Comparison of ENCODE assay signal across 9 mouse cellular contexts in the genomic region with DNA sequence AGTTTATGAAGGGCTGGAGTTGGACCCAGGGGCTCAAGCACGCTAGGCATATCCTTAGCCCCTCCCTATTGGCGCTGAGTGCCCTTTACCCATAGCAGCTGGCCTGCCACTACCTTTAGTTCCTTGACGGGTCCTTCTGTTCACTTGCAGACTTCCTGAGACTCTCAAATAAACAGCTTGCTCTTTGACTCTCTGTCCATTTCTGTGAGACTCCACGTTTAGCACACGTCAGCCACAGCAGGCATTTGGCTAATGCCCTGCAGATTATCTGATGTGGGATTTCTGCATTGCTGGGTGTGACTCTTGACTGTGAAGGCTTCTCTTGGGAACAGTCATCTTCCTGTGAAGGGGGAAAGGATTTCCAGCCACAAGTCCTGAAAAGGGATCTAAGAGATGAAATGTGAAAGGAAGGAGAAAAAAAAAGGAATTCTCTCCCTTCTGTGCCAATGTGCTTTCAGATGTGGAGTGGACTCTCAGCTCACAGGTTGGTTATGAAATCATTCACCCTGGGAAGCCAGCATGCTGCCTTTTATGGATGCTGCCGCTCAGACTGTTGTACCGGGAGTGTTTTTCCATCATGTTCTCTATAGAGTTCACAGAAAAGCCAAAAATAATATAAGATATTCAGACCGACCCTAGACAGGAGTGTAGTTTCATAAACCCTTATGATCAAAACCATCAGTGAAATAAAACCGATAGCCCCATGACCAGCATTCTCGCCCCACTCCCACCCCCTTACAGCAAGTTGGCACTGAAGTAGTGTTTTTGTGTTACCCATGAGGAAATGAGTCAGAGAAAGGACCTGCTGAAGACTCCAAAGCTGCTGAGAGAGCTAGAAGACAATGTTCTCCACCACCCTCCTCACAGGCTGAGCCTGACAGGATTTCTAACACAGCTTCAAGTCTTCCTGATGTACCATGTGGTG. TPM values are rescaled to one million over a fixed set of nuclear protein-coding genes. Genes with fewer than 3 reads are reported as not detected.
DNase-seq lines count a peak whose midpoint lies in the region; ATAC-seq and TF ChIP-seq lines count a peak whose summit lies in the region.
"Had no signal": no experiment of that assay in that cellular context is flagged by ENCODE, and none has a peak within 500 bp of the region (broad histone marks: within the 10 kb centered on the region; RNA-seq: fewer than 3 reads in every experiment).

No protein-coding gene starts in this region.

- no peaks in the 10 kb centered on the region for H3K36me3 ChIP-seq in testis, adult 2 months (ENCODE audit: control insufficient read depth, insufficient read depth, low read length)
- no peaks in the 10 kb centered on the region for H3K36me3 ChIP-seq in kidney, postnatal 0 days (ENCODE audit: insufficient read depth, low read length)
- H3K36me3 ChIP-seq in stomach, embryonic 14.5 days (ENCODE audit: control insufficient read depth, insufficient read depth, low read length), result no peaks in the 10 kb centered on the region
- H3K36me3 ChIP-seq: liver, embryonic 15.5 days had no signal

- H3K4me1 ChIP-seq in testis, adult 2 months (ENCODE audit: control insufficient read depth, insufficient read depth, low read length), result peaks cover 5% of the 10 kb centered on the region; the same call in 1 of the 2 replicates
- H3K4me1 ChIP-seq in kidney, postnatal 0 days (replicated peaks; ENCODE audit: insufficient read depth, low read length), result peaks cover 11% of the 10 kb centered on the region
- peaks cover 10% of the 10 kb centered on the region; the same call in 1 of the 2 replicates for H3K4me1 ChIP-seq in stomach, embryonic 14.5 days (ENCODE audit: control insufficient read depth, insufficient read depth, low read length)
- H3K4me1 ChIP-seq: liver, embryonic 15.5 days had no signal

- no peak for TF ChIP-seq CTCF in testis, adult 2 months (IDR thresholded peaks at IDR 0.05; ENCODE audit: control insufficient read depth, insufficient read depth, insufficient replicate concordance, low read depth, low read length)
- no peak for TF ChIP-seq CTCF in kidney, postnatal 0 days (IDR thresholded peaks at IDR 0.05; ENCODE audit: low read depth)

- no peak overlapping the region for H3K9ac ChIP-seq in kidney, postnatal 0 days (ENCODE audit: low read depth, low read length)
- no peak overlapping the region for H3K9ac ChIP-seq in stomach, embryonic 14.5 days (replicated peaks; ENCODE audit: low read depth, low read length)
- H3K9ac ChIP-seq: liver, embryonic 15.5 days had no signal

- no peak overlapping the region for H3K4me2 ChIP-seq in kidney, postnatal 0 days (ENCODE audit: low read length)
- no peak overlapping the region for H3K4me2 ChIP-seq in stomach, embryonic 14.5 days (replicated peaks; ENCODE audit: low read depth, low read length)
- H3K4me2 ChIP-seq: liver, embryonic 15.5 days had no signal

- peak; percentile 16 to 56 for DNase-seq in frontal cortex, adult 2 months (ENCODE audit: extremely low spot score in 1 of 2, low spot score in 1 of 2)
- no peak for DNase-seq in frontal cortex, postnatal 25 days (ENCODE audit: low spot score in 2 of 2)
- no peak for DNase-seq in testis, postnatal 10 days (ENCODE audit: low spot score)
- no peak for DNase-seq in kidney, postnatal 0 days (ENCODE audit: low spot score)
- DNase-seq in retina, postnatal 1 day, result no peak

- no peak overlapping the region for H3K4me3 ChIP-seq in testis, adult 2 months (ENCODE audit: control insufficient read depth, low read depth, low read length)
- no peak overlapping the region for H3K4me3 ChIP-seq in kidney, postnatal 0 days (replicated peaks; ENCODE audit: low read depth, low read length)
- H3K4me3 ChIP-seq in stomach, embryonic 14.5 days (ENCODE audit: low read depth, low read length), result no peak overlapping the region
- H3K4me3 ChIP-seq: liver, embryonic 15.5 days had no signal

- peak overlapping the region; percentile 23; the same call in 1 of the 2 replicates for H3K27ac ChIP-seq in testis, adult 2 months (ENCODE audit: control insufficient read depth, insufficient read depth, low read depth, low read length)
- 0 out of 2 replicates have a peak overlapping the region, but pooled peaks have one; percentile 19 for H3K27ac ChIP-seq in kidney, postnatal 0 days
- peak overlapping the region; percentile 69 for H3K27ac ChIP-seq in stomach, embryonic 14.5 days (ENCODE audit: low read length)
- H3K27ac ChIP-seq: liver, embryonic 15.5 days had no signal

- no peaks in the 10 kb centered on the region for H3K9me3 ChIP-seq in kidney, postnatal 0 days (replicated peaks; ENCODE audit: low read length)
- H3K9me3 ChIP-seq in stomach, embryonic 14.5 days (ENCODE audit: control insufficient read depth, low read depth, low read length), result no peaks in the 10 kb centered on the region
- H3K9me3 ChIP-seq: liver, embryonic 15.5 days had no signal

- TF ChIP-seq POLR2A in testis, adult 2 months (IDR thresholded peaks at IDR 0.05; ENCODE audit: control insufficient read depth, low read depth, low read length), result no peak

- no peak for ATAC-seq in kidney, postnatal 0 days (replicated peaks; ENCODE audit: low FRiP score, low read depth)
- ATAC-seq in stomach, embryonic 14.5 days (ENCODE audit: insufficient number of reproducible peaks, insufficient read depth, low FRiP score, low read depth), result no peak
- no peak for ATAC-seq in CD4-positive, CD25-positive, alpha-beta regulatory T cell, adult 4 months

- no peaks in the 10 kb centered on the region for H3K27me3 ChIP-seq in testis, adult 2 months (ENCODE audit: control insufficient read depth, insufficient read depth, low read length)
- no peaks in the 10 kb centered on the region for H3K27me3 ChIP-seq in kidney, postnatal 0 days (ENCODE audit: insufficient read depth, low read length)
- H3K27me3 ChIP-seq in stomach, embryonic 14.5 days (ENCODE audit: control insufficient read depth, insufficient read depth, low read length), result no peaks in the 10 kb centered on the region
- H3K27me3 ChIP-seq: liver, embryonic 15.5 days had no signal

- WGBS in kidney, postnatal 0 days, result 71% methylated on average over 10 of the region's 10 CpGs
- WGBS in stomach, embryonic 14.5 days, result 65% methylated on average over 10 of the region's 10 CpGs

RNA-seq across cellular contexts. Expression of a gene that starts 28.1 kb away (rescaled TPM):
- 60.7 and 64.7 TPM in 2 replicates for polyA plus RNA-seq in frontal cortex, adult 2 months (2012; rRNA removed)
- polyA plus RNA-seq in testis, adult 2 months (2012; rRNA removed), result 4.3 and 4.6 TPM in 2 replicates
- 11.1 TPM in 2 replicates for polyA plus RNA-seq in kidney, postnatal 0 days (2015; fragmentation: Nextera tagmentation; extraction: Ambion mirVana)
- polyA plus RNA-seq in stomach, embryonic 14.5 days (2014; fragmentation: Nextera tagmentation; extraction: Ambion mirVana), result 25.3 and 28.0 TPM in 2 replicates
- polyA plus RNA-seq in CD4-positive, CD25-positive, alpha-beta regulatory T cell, adult 4 months (2017; shearing (Covaris generic)), result 1 to 10 TPM; 5.7 to 5.8 TPM

RNA-seq across cellular contexts. Expression of a gene that starts 52.6 kb away (rescaled TPM):
- polyA plus RNA-seq in frontal cortex, adult 2 months (2012; rRNA removed), result 41.4 and 43.0 TPM in 2 replicates
- 95.8 and 107 TPM in 2 replicates for polyA plus RNA-seq in testis, adult 2 months (2012; rRNA removed)
- 70.2 and 78.9 TPM in 2 replicates for polyA plus RNA-seq in kidney, postnatal 0 days (2015; fragmentation: Nextera tagmentation; extraction: Ambion mirVana)
- 67.7 and 72.3 TPM in 2 replicates for polyA plus RNA-seq in stomach, embryonic 14.5 days (2014; fragmentation: Nextera tagmentation; extraction: Ambion mirVana)
- polyA plus RNA-seq in CD4-positive, CD25-positive, alpha-beta regulatory T cell, adult 4 months (2017; shearing (Covaris generic)), result 10 to 100 TPM; 83.5 to 93.7 TPM

Comparison
In these comparisons a context has a peak if more than half of its experiments do, and no peak if none do; other contexts are left out.
1. DNase-seq: peak in frontal cortex, adult 2 months (2 of 2); none in frontal cortex, postnatal 25 days (0 of 2), testis, postnatal 10 days (single experiment), kidney, postnatal 0 days (single experiment) and retina, postnatal 1 day (single experiment).
2. H3K27ac ChIP-seq: peak in every context shown above with its lines; median percentile 69 in stomach, embryonic 14.5 days; 23 in testis, adult 2 months; 19 in kidney, postnatal 0 days.